Mouse (Mus musculus) liver, embryonic 13.5 days (tissue): ENCODE measurements around the gene Dyrk1b. TPM values are rescaled to one million over a fixed set of nuclear protein-coding genes. Genes with fewer than 3 reads are reported as not detected.

Experiments used
- ATAC-seq: fragments of 200-750 bp; cut with Nextera tagmentation; 2 replicates; pipeline ENCODE4 v1.8.0; 2017; ENCODE audit warnings: low read depth, mild to moderate bottlenecking, moderate number of reproducible peaks, moderate library complexity
- DNase-seq: peaks from one replicate; pipeline ENCODE4 v3.0.0; 2022
- H3K27ac ChIP-seq: fragments of 300-500 bp; sonication (generic); 2 replicates; pipeline ENCODE4 v1.5.1; 2015; ENCODE audit warnings: moderate library complexity, mild to moderate bottlenecking, inconsistent platforms
- H3K27me3 ChIP-seq: fragments of 300-500 bp; sonication (generic); 2 replicates; pipeline ENCODE4 v1.6.1; 2015; ENCODE audit warnings: mild to moderate bottlenecking, inconsistent platforms
- H3K36me3 ChIP-seq: fragments of 300-500 bp; sonication (generic); 2 replicates; pipeline ENCODE4 v1.6.1; 2015; ENCODE audit warnings: mild to moderate bottlenecking, inconsistent platforms
- H3K4me1 ChIP-seq: fragments of 300-500 bp; sonication (generic); replicated peaks from 2 replicates; pipeline ENCODE4 v1.6.1; 2015; ENCODE audit warnings: inconsistent platforms
- H3K4me2 ChIP-seq: fragments of 300-500 bp; sonication (generic); 2 replicates; pipeline ENCODE4 v1.6.1; 2015; ENCODE audit warnings: inconsistent platforms, mild to moderate bottlenecking, moderate library complexity
- H3K4me3 ChIP-seq: fragments of 300-500 bp; sonication (generic); replicated peaks from 2 replicates; pipeline ENCODE4 v1.5.1; 2015; ENCODE audit warnings: mild to moderate bottlenecking, inconsistent platforms
- H3K9ac ChIP-seq: fragments of 300-500 bp; sonication (generic); 2 replicates; pipeline ENCODE4 v1.6.1; 2015; ENCODE audit warnings: mild to moderate bottlenecking, inconsistent platforms
- H3K9me3 ChIP-seq: fragments of 300-500 bp; sonication (generic); replicated peaks from 2 replicates; pipeline ENCODE4 v1.6.1; 2016; ENCODE audit warnings: inconsistent platforms
- WGBS: fragments of 180-500 bp; shearing (Covaris S2); methylation state at CpG from one replicate; pipeline ENCODE4 v1.1.7; 2015; ENCODE audit not compliant: insufficient replicate concordance; 5-methylcytosine and 5-hydroxymethylcytosine counted together
- polyA plus RNA-seq: library from polyadenylated mRNA; unstranded; fragments of >200 nt; fragmentation: Nextera tagmentation; extraction: Ambion mirVana; gene quantifications from 2 replicates; pipeline ENCODE4 v1.2.1, GENCODE M21; 2015

Dyrk1b gene
- polyA plus RNA-seq, 1 experiment from 2014 or later: 1.6 TPM

GRCm38 (mm10) chr7:28169489-28170422 is 9.5 kb upstream of the Dyrk1b start, which contains the start of gene Fbl:
Fbl (plus strand) TSS chr7:28169710.
- Histone ChIP-seq H3K9me3 (0 out of 2 replicates have a peak, but pooled peaks cover 7% of the 10 kb centered on the region), H3K27ac (peak within 1 kb of the TSS; percentile 86), H3K9ac (peak within 1 kb of the TSS; percentile 83), H3K4me2 (peak within 1 kb of the TSS; percentile 99), H3K36me3 (peaks cover 16% of the 10 kb centered on the region), H3K4me1 (peaks cover 50% of the 10 kb centered on the region), H3K27me3 (no peaks in the 10 kb centered on the region), H3K4me3 (peak within 1 kb of the TSS; percentile 87)
- DNase-seq: peak; percentile 87
- WGBS: under 1% methylated on average over 80 of the region's 80 CpGs
- ATAC-seq: peak; percentile 82

GRCm38 (mm10) chr7:28175358-28175757 is 3.9 kb upstream of the Dyrk1b start:
- no peak for ATAC-seq
- Histone ChIP-seq H3K4me1 (peaks cover 39% of the 10 kb centered on the region), H3K4me2 (no peak overlapping the region), H3K36me3 (peaks cover 54% of the 10 kb centered on the region), H3K27me3 (no peaks in the 10 kb centered on the region), H3K4me3 (no peak overlapping the region), H3K9me3 (no peaks in the 10 kb centered on the region), H3K9ac (no peak overlapping the region), H3K27ac (no peak overlapping the region)
- no peak for DNase-seq
- WGBS: 77% methylated on average over 4 of the region's 4 CpGs

GRCm38 (mm10) chr7:28179741-28180377 is 590 bp downstream of the Dyrk1b start:
- peak overlapping the region; percentile 83 for H3K9ac ChIP-seq
- peak; percentile 91 for ATAC-seq
- H3K27me3 ChIP-seq: no peaks in the 10 kb centered on the region
- WGBS: 3% methylated on average over 45 of the region's 56 CpGs
- H3K4me3 ChIP-seq: peak overlapping the region; percentile 80
- H3K27ac ChIP-seq: peak overlapping the region; percentile 87
- no peaks in the 10 kb centered on the region for H3K9me3 ChIP-seq
- peaks cover 22% of the 10 kb centered on the region for H3K4me1 ChIP-seq
- peak overlapping the region; percentile 97 for H3K4me2 ChIP-seq
- peak; percentile 91 for DNase-seq
- H3K36me3 ChIP-seq: peaks cover 73% of the 10 kb centered on the region

GRCm38 (mm10) chr7:28180890-28181289 is 1.6 kb downstream of the Dyrk1b start:
- Histone ChIP-seq H3K9me3 (no peaks in the 10 kb centered on the region), H3K4me1 (peaks cover 22% of the 10 kb centered on the region), H3K27me3 (no peaks in the 10 kb centered on the region), H3K36me3 (peaks cover 73% of the 10 kb centered on the region), H3K27ac (peak overlapping the region; percentile 87), H3K9ac (peak overlapping the region; percentile 83), H3K4me3 (peak overlapping the region; percentile 80), H3K4me2 (peak overlapping the region; percentile 97)
- peak; percentile 39 for DNase-seq
- ATAC-seq: no peak
- 51% methylated on average over 5 of the region's 5 CpGs for WGBS

GRCm38 (mm10) chr7:28181376-28181775 is 2.1 kb downstream of the Dyrk1b start:
- Histone ChIP-seq H3K4me3 (peak overlapping the region; percentile 80), H3K36me3 (peaks cover 73% of the 10 kb centered on the region), H3K27ac (peak overlapping the region; percentile 87), H3K9me3 (no peaks in the 10 kb centered on the region), H3K4me1 (peaks cover 22% of the 10 kb centered on the region), H3K27me3 (no peaks in the 10 kb centered on the region), H3K9ac (peak overlapping the region; percentile 83), H3K4me2 (peak overlapping the region; percentile 97)
- DNase-seq (no peak), ATAC-seq (no peak)
- WGBS: 91% methylated on average over 12 of the region's 12 CpGs

GRCm38 (mm10) chr7:28182320-28182719 is 3.1 kb downstream of the Dyrk1b start:
- Histone ChIP-seq H3K4me2 (no peak overlapping the region), H3K27ac (no peak overlapping the region), H3K9ac (no peak overlapping the region), H3K9me3 (no peaks in the 10 kb centered on the region), H3K4me1 (peaks cover 22% of the 10 kb centered on the region), H3K27me3 (no peaks in the 10 kb centered on the region), H3K4me3 (no peak overlapping the region), H3K36me3 (peaks cover 74% of the 10 kb centered on the region)
- ATAC-seq (no peak), DNase-seq (no peak)
- 89% methylated on average over 22 of the region's 22 CpGs for WGBS

GRCm38 (mm10) chr7:28185884-28186283 is 6.6 kb downstream of the Dyrk1b start:
- Histone ChIP-seq H3K4me2 (no peak overlapping the region), H3K27me3 (no peaks in the 10 kb centered on the region), H3K4me1 (peaks cover 8% of the 10 kb centered on the region), H3K9ac (no peak overlapping the region), H3K27ac (no peak overlapping the region), H3K9me3 (no peaks in the 10 kb centered on the region), H3K36me3 (peaks cover 94% of the 10 kb centered on the region), H3K4me3 (no peak overlapping the region)
- DNase-seq (no peak), ATAC-seq (no peak)
- 84% methylated on average over 14 of the region's 14 CpGs for WGBS

GRCm38 (mm10) chr7:28186631-28187030 is 7.4 kb downstream of the Dyrk1b start:
- Histone ChIP-seq H3K9me3 (no peaks in the 10 kb centered on the region), H3K9ac (no peak overlapping the region), H3K4me3 (no peak overlapping the region), H3K27me3 (no peaks in the 10 kb centered on the region), H3K4me2 (no peak overlapping the region), H3K4me1 (peaks cover under 1% of the 10 kb centered on the region), H3K27ac (no peak overlapping the region), H3K36me3 (peaks cover 94% of the 10 kb centered on the region)
- 82% methylated on average over 8 of the region's 8 CpGs for WGBS
- DNase-seq (no peak), ATAC-seq (no peak)

GRCm38 (mm10) chr7:28191489-28191888 is 12.2 kb downstream of the Dyrk1b start:
- Histone ChIP-seq H3K4me3 (no peak overlapping the region), H3K4me2 (no peak overlapping the region), H3K36me3 (peaks cover 69% of the 10 kb centered on the region), H3K9me3 (no peaks in the 10 kb centered on the region), H3K4me1 (no peaks in the 10 kb centered on the region), H3K9ac (no peak overlapping the region), H3K27ac (no peak overlapping the region), H3K27me3 (no peaks in the 10 kb centered on the region)
- ATAC-seq (no peak), DNase-seq (no peak)
- 75% methylated on average over 3 of the region's 3 CpGs for WGBS

- no peaks in the 10 kb centered on the region for H3K4me1 ChIP-seq
- WGBS: 84% methylated on average over 1 of the region's 1 CpGs
Observed at GRCm38 (mm10) chr7:28191903-28192302, 12.6 kb downstream of the Dyrk1b start.

GRCm38 (mm10) chr7:28195414-28196098 is 16.3 kb downstream of the Dyrk1b start:
- ATAC-seq: no peak
- H3K9me3 ChIP-seq: no peaks in the 10 kb centered on the region

More at GRCm38 (mm10) chr7:28191903-28192302, 12.6 kb downstream of the Dyrk1b start:
- no peak overlapping the region for H3K9ac ChIP-seq
- H3K9me3 ChIP-seq: no peaks in the 10 kb centered on the region
- DNase-seq (no peak), ATAC-seq (no peak)
- no peaks in the 10 kb centered on the region for H3K27me3 ChIP-seq
- H3K4me2 ChIP-seq: no peak overlapping the region
- peaks cover 65% of the 10 kb centered on the region for H3K36me3 ChIP-seq
- H3K27ac ChIP-seq: no peak overlapping the region
- H3K4me3 ChIP-seq: no peak overlapping the region

More at GRCm38 (mm10) chr7:28195414-28196098, 16.3 kb downstream of the Dyrk1b start:
- no peak overlapping the region for H3K9ac ChIP-seq
- no peaks in the 10 kb centered on the region for H3K27me3 ChIP-seq
- DNase-seq: no peak
- no peak overlapping the region for H3K4me2 ChIP-seq
- WGBS: 79% methylated on average over 5 of the region's 5 CpGs
- H3K36me3 ChIP-seq: peaks cover 31% of the 10 kb centered on the region
- no peak overlapping the region for H3K4me3 ChIP-seq
- H3K27ac ChIP-seq: no peak overlapping the region
- no peaks in the 10 kb centered on the region for H3K4me1 ChIP-seq
